Mouse (Mus musculus): ENCODE measurements around the gene Foxa2. TPM values are rescaled to one million over a fixed set of nuclear protein-coding genes. Genes with fewer than 3 reads are reported as not detected.

Foxa2 gene
- not detected for total RNA-seq (2018; cell fraction: chromatin; rRNA removed)
- not detected for total RNA-seq (2018; cell fraction: cytosol; rRNA removed)
- not detected for total RNA-seq (2018; cell fraction: nucleus; rRNA removed)
- polyA plus RNA-seq (2018) = not detected in 3 replicates

GRCm38 (mm10) chr2:148046799-148047165 is at the start of gene Foxa2:
TSS of gene Foxa2 (minus strand) at chr2:148046969.
- WGBS (ENCODE audit: missing documents) = 6% methylated on average over 19 of the region's 19 CpGs

GRCm38 (mm10) chr2:148092089-148092488 is 45.3 kb upstream of the Foxa2 start:
- H3K4me3 ChIP-seq (ENCODE audit: inconsistent target) = no peak overlapping the region
- no peak overlapping the region for H3K27ac ChIP-seq
- 82% methylated on average over 2 of the region's 2 CpGs for WGBS (ENCODE audit: missing documents)
- H3K36me3 ChIP-seq (ENCODE audit: inconsistent target) = no peaks in the 10 kb centered on the region
- no peaks in the 10 kb centered on the region for H3K79me2 ChIP-seq (ENCODE audit: inconsistent target)

More at GRCm38 (mm10) chr2:148046799-148047165, at the start of gene Foxa2:
- Histone ChIP-seq H3K79me2 (ENCODE audit: inconsistent target) (no peaks in the 10 kb centered on the region), H3K27ac (no peak within 1 kb of the TSS), H3K36me3 (ENCODE audit: inconsistent target) (no peaks in the 10 kb centered on the region), H3K4me3 (ENCODE audit: inconsistent target) (no peak within 1 kb of the TSS)

GRCm38 (mm10) chr2:148091657-148092056 is 44.9 kb upstream of the Foxa2 start:
- H3K79me2 ChIP-seq (ENCODE audit: inconsistent target) = no peaks in the 10 kb centered on the region
- H3K36me3 ChIP-seq (ENCODE audit: inconsistent target) = no peaks in the 10 kb centered on the region
- H3K4me3 ChIP-seq (ENCODE audit: inconsistent target) = no peak overlapping the region
- H3K27ac ChIP-seq = no peak overlapping the region
- 88% methylated on average over 6 of the region's 6 CpGs for WGBS (ENCODE audit: missing documents)

GRCm38 (mm10) chr2:148090071-148090470 is 43.3 kb upstream of the Foxa2 start:
- Histone ChIP-seq H3K4me3 (ENCODE audit: inconsistent target) (no peak overlapping the region), H3K36me3 (ENCODE audit: inconsistent target) (no peaks in the 10 kb centered on the region), H3K79me2 (ENCODE audit: inconsistent target) (no peaks in the 10 kb centered on the region), H3K27ac (no peak overlapping the region)
- WGBS (ENCODE audit: missing documents) = 72% methylated on average over 2 of the region's 2 CpGs

GRCm38 (mm10) chr2:148085529-148085928 is 38.8 kb upstream of the Foxa2 start:
- H3K36me3 ChIP-seq (ENCODE audit: inconsistent target) = no peaks in the 10 kb centered on the region
- no peak overlapping the region for H3K27ac ChIP-seq
- no peak overlapping the region for H3K4me3 ChIP-seq (ENCODE audit: inconsistent target)
- no peaks in the 10 kb centered on the region for H3K79me2 ChIP-seq (ENCODE audit: inconsistent target)
- WGBS (ENCODE audit: missing documents) = 81% methylated on average over 5 of the region's 5 CpGs

GRCm38 (mm10) chr2:148085126-148085525 is 38.4 kb upstream of the Foxa2 start:
- Histone ChIP-seq H3K27ac (no peak overlapping the region), H3K79me2 (ENCODE audit: inconsistent target) (no peaks in the 10 kb centered on the region), H3K36me3 (ENCODE audit: inconsistent target) (no peaks in the 10 kb centered on the region), H3K4me3 (ENCODE audit: inconsistent target) (no peak overlapping the region)
- WGBS (ENCODE audit: missing documents) = 61% methylated on average over 4 of the region's 4 CpGs

- Histone ChIP-seq H3K36me3 (ENCODE audit: inconsistent target) (no peaks in the 10 kb centered on the region), H3K4me3 (ENCODE audit: inconsistent target) (no peak overlapping the region), H3K79me2 (ENCODE audit: inconsistent target) (no peaks in the 10 kb centered on the region), H3K27ac (no peak overlapping the region)
- WGBS (ENCODE audit: missing documents) = 7% methylated on average over 8 of the region's 8 CpGs
Observed at GRCm38 (mm10) chr2:148082283-148082682, 35.5 kb upstream of the Foxa2 start.

- Histone ChIP-seq H3K79me2 (ENCODE audit: inconsistent target) (no peaks in the 10 kb centered on the region), H3K4me3 (ENCODE audit: inconsistent target) (no peak overlapping the region), H3K27ac (no peak overlapping the region), H3K36me3 (ENCODE audit: inconsistent target) (no peaks in the 10 kb centered on the region)
- WGBS (ENCODE audit: missing documents) = 79% methylated on average over 6 of the region's 6 CpGs
Observed at GRCm38 (mm10) chr2:148060705-148061104, 13.9 kb upstream of the Foxa2 start.

- H3K4me3 ChIP-seq (ENCODE audit: inconsistent target) = no peak overlapping the region
- WGBS (ENCODE audit: missing documents) = 53% methylated on average over 6 of the region's 6 CpGs
- H3K79me2 ChIP-seq (ENCODE audit: inconsistent target) = no peaks in the 10 kb centered on the region
- no peak overlapping the region for H3K27ac ChIP-seq
- H3K36me3 ChIP-seq (ENCODE audit: inconsistent target) = no peaks in the 10 kb centered on the region
Observed at GRCm38 (mm10) chr2:148053411-148053810, 6.6 kb upstream of the Foxa2 start.

- H3K79me2 ChIP-seq (ENCODE audit: inconsistent target) = no peaks in the 10 kb centered on the region
- no peaks in the 10 kb centered on the region for H3K36me3 ChIP-seq (ENCODE audit: inconsistent target)
- H3K4me3 ChIP-seq (ENCODE audit: inconsistent target) = no peak overlapping the region
- no peak overlapping the region for H3K27ac ChIP-seq
- 4% methylated on average over 41 of the region's 41 CpGs for WGBS (ENCODE audit: missing documents)
Observed at GRCm38 (mm10) chr2:148048484-148049129, 1.8 kb upstream of the Foxa2 start.

GRCm38 (mm10) chr2:148047611-148048010 is 842 bp upstream of the Foxa2 start:
- no peaks in the 10 kb centered on the region for H3K79me2 ChIP-seq (ENCODE audit: inconsistent target)
- H3K27ac ChIP-seq = no peak overlapping the region
- 10% methylated on average over 8 of the region's 8 CpGs for WGBS (ENCODE audit: missing documents)
- no peaks in the 10 kb centered on the region for H3K36me3 ChIP-seq (ENCODE audit: inconsistent target)
- no peak overlapping the region for H3K4me3 ChIP-seq (ENCODE audit: inconsistent target)

- WGBS (ENCODE audit: missing documents) = 5% methylated on average over 43 of the region's 65 CpGs
- no peak overlapping the region for H3K27ac ChIP-seq
- no peaks in the 10 kb centered on the region for H3K79me2 ChIP-seq (ENCODE audit: inconsistent target)
- no peaks in the 10 kb centered on the region for H3K36me3 ChIP-seq (ENCODE audit: inconsistent target)
- H3K4me3 ChIP-seq (ENCODE audit: inconsistent target) = no peak overlapping the region
Observed at GRCm38 (mm10) chr2:148045937-148046798, 601 bp downstream of the Foxa2 start.

- Histone ChIP-seq H3K27ac (no peak overlapping the region), H3K36me3 (ENCODE audit: inconsistent target) (no peaks in the 10 kb centered on the region), H3K79me2 (ENCODE audit: inconsistent target) (no peaks in the 10 kb centered on the region), H3K4me3 (ENCODE audit: inconsistent target) (no peak overlapping the region)
- under 1% methylated on average over 23 of the region's 25 CpGs for WGBS (ENCODE audit: missing documents)
Observed at GRCm38 (mm10) chr2:148045543-148045936, 1.2 kb downstream of the Foxa2 start.

- no peak overlapping the region for H3K4me3 ChIP-seq (ENCODE audit: inconsistent target)
- H3K27ac ChIP-seq = no peak overlapping the region
- H3K79me2 ChIP-seq (ENCODE audit: inconsistent target) = no peaks in the 10 kb centered on the region
- 2% methylated on average over 23 of the region's 26 CpGs for WGBS (ENCODE audit: missing documents)
- no peaks in the 10 kb centered on the region for H3K36me3 ChIP-seq (ENCODE audit: inconsistent target)
Observed at GRCm38 (mm10) chr2:148044877-148045539, 1.8 kb downstream of the Foxa2 start.
